Mouse (Mus musculus) R1 (cell line): ENCODE data around the gene Sh3bp5l.
"Not testable (repeated sequence)": the region's sequence is repeated elsewhere in the genome, so short reads cannot be mapped to it uniquely, and the experiment has no call there.

Experiments
- DNase-seq: peaks from one replicate; pipeline ENCODE4 v3.0.0-alpha.2; 2018; ENCODE audit warnings: low read depth, low spot score

The Sh3bp5l gene

GRCm38 (mm10) chr11:58322824-58323569 lies 7.5 kb upstream of the Sh3bp5l start:
- peak; percentile 92 for DNase-seq

DNA sequence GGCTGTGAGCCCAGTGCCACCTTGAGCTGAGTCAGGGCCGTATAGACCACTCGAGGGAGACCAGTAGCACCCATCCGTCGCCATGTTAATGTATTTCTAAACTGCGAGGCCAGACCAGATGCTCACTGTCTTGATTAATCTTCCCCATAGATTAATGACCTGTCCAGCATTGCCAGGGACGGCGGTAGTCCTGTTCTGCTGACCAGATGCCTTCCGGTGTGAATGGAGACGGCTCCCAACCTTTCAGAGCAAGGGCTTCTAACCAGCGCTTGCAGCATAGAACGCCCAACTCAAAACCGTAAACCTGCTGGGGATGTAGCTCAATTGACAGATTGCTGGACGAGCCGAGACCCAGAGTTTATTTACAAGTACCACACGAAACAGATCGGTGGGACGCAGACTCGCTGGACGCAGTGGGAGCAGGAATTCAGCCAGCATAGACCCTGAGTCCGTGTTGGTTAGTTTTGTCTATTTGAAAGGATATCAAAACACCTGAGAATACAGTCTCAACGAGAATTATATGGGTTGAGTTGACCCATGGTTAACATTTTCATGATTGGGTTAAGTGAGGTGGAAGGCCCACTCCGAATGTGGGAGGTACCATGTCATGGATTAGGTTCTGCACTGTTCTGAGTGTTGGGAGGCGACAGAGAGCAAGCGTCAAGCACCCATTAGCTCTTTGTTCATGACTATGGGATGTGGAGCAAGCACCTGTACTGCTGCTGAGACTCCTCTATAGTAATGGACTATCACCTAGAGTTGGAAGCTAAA lies 6.8 kb upstream of the Sh3bp5l start:
- DNase-seq, result no peak

DNA sequence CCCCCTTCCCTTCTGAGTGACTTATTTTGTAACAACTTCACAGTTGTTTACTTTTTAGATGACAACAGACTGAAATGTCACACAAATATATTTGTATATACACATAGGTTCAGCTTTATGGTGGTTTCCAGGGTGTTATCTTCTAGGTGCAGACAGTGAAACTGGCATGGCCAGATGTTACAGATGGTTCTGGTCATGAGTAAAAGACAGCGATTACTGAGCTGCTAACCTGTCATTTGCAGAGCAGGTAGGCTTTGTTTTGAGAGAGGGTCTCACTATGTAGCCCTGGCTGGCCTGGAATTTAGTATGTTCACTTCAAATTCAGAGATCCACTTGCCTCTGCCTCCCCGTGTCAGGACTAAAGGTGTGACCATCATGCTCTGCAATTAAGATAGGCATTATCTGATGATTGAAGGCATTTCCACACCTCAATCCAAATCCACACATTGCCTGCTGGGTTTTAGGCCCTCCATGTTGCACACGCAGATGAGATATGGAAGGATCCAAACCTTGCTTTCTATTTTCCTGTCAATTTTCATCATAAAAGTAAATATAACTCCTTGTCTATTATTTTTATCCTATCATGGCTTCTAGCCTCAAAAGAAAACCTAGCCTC lies 5.8 kb upstream of the Sh3bp5l start:
- no peak for DNase-seq

DNA sequence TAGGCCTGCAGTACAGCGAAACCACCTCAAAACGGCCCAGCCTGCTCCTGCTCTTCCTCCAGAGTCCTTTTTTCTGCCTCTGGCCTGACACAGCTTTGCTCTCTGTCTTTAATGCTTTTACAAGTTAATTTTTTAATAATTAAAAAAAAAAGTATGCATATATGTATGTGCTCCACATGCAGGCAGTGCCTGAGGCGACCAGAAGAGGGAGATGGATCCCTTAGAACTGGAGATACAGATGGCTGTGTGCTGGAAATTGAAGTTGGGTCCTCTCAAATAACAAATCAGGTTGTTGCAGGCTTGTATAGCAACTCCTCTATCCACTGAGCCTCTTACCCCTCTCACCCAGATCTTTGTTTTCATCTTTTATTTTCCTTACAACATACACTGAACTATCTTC lies 3.7 kb upstream of the Sh3bp5l start:
- peak; percentile 56 for DNase-seq

GRCm38 (mm10) chr11:58329906-58330275 lies 633 bp upstream of the Sh3bp5l start:
- DNase-seq, result peak; percentile 70

DNA sequence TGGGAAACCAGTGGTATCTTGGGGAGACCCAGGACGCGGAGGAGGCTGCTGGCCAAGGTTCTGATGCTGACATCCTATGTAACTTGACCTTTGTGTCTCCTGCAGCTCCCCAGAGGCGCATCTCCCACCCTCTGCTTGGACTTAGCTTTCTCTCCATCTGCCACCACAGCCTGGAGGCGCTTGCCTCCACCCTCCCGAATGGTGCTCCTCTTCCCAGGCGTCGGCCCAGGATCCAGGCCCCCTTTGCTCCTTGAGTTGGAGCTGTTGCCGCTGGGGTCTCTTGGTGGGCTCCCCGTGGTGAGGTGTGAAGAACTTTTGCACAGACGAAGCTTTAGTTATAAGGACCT lies 598 bp downstream of the Sh3bp5l start:
- DNase-seq, result no peak

DNA sequence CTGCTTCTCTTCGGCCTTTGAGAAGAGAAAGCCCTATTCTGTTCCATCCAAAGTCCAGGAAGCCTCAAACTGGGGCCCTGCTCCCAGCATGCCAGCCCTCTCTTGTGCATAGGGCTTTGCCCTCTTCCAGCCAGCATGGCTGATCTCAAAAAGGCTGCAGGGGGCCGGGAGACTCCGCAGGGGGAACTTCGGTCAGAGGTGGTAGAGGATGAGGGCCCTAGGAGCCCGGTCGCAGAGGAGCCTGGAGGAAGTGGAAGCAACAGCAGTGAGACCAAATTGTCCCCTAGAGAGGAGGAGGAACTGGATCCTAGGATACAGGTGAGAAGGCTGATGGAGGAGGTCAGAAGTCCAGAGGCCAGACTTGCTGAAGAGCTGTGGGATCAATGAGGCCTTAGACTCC lies 1.0 kb downstream of the Sh3bp5l start:
- no peak for DNase-seq

- no peak for DNase-seq
These were observed 4.2 kb downstream of the Sh3bp5l start for GRCm38 (mm10) chr11:58334746-58335145.

- DNase-seq, result no peak
These were observed 16.2 kb downstream of the Sh3bp5l start for GRCm38 (mm10) chr11:58346745-58347144.

GRCm38 (mm10) chr11:58350628-58351027 lies 20.1 kb downstream of the Sh3bp5l start:
- peak; percentile 76 for DNase-seq

- no peak for DNase-seq
These were observed 20.7 kb downstream of the Sh3bp5l start for GRCm38 (mm10) chr11:58351179-58351578.

DNA sequence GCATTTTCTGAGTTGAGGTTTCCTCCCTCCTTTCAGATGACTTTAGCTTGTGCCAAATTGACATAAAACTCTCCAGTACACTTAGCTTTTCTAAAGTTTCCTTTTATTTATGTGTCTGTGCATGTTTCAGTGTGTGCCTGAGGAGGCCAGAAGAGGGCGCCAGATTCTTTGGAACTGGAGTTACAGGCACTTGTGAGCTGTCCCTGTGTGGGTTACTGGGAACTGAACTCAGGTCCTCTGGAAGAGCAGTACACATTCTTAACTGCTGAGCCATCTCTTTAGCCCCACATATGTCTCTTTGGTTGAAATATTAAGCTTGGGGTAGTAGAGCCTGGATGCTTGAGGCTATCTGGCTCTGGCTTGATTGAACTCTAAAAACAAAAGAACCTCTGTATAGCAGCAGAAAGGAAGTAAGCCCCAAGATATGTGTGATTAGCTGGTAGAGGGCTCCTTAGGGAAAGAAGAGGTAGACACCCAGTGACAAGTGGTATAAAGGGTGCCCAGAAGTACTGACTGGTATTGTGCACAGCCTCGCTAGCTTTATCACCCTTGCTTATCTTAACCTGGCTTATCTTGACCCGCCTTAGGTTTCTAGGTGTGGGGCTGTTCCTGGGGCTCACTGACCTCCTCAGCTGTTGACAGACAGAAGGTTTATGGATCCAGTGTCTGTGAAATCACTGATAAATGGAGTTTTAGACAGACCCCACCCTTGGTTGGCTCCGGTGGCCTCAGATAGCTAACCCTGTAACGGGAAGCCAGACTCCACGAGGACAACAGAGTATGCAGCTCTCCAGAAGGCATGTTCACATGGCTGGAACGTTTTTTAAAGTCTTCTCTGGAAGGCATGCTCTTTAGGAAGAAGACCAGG lies 22.4 kb downstream of the Sh3bp5l start:
- DNase-seq, result peak; percentile 69

GRCm38 (mm10) chr11:58353709-58354108 lies 23.2 kb downstream of the Sh3bp5l start:
- no peak for DNase-seq

DNA sequence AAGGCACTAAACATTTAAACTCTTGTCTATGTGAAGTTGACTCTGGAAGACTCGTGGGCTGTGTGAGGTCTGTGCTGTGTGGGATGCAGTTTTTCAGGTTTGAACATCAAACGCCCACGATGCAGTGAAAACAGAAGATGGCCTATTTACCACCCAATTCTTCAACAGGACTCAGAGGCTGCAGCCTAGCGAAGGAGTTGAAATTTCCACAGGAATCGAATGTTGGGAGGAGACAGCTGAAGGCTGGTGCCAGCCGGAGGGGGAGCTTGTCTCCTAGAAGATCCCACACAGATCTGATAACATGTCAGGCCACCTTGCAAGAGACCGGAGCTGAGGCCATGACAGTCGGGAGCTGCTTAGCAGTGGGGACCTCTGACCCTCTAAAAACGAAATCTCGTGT lies 24.0 kb downstream of the Sh3bp5l start:
- DNase-seq, result no peak

DNA sequence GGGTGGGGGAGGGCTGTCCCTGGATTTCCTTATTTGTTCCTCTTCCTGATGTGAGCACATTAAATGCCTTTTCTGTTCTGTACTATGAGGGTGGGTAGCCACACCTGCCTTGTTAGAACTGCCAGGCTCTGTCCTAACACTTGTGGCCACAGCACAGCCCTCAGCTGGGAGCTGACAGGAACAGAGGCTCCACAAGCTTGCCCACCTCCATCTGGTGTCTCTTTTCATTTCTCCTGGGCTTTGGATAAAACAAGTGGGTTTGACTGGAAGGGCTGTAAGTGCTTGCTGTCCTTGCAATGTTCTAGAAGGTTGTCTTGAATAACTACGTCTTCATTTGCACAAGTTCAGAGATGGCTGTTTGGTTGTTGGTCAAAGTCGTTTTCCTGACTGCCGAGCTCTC lies 24.4 kb downstream of the Sh3bp5l start:
- no peak for DNase-seq

- DNase-seq, result no peak
These were observed 26.5 kb downstream of the Sh3bp5l start for GRCm38 (mm10) chr11:58357042-58357441.

DNA sequence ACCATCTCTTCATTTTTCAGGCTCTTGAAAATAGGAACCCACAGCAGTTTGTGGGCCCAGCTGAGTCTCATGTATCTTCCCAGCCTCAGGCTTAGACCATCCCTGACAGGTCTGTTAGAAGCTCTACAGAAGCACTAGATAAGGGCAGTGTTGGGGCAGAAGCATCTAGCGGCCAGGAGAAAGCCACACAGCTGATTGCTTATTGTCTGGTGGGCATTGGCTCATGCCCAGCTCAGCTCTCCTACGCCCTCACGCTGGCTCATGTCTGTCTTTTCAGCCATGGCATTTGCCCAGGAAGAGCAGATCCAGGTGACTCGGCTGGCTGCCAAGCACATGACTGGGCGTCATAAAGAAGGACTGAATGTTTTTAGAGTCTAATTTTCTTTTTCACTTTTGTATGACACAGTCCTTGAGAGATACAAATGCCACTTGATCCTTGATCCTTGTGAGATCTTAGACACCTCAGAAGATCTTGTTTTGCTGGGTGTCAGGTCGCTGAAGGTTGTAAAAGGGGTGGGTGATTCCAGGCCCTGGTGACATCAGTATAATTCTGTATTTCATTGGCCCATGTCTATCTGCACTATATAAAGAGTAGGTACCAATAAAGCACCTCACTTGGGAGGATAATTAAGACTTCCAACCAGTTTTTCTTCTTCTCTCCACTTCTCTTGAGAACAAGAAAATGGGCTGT lies 27.5 kb downstream of the Sh3bp5l start:
- DNase-seq, result no peak

- DNase-seq, result not testable (repeated sequence)
These were observed 32.0 kb downstream of the Sh3bp5l start for GRCm38 (mm10) chr11:58362562-58362961.

DNA sequence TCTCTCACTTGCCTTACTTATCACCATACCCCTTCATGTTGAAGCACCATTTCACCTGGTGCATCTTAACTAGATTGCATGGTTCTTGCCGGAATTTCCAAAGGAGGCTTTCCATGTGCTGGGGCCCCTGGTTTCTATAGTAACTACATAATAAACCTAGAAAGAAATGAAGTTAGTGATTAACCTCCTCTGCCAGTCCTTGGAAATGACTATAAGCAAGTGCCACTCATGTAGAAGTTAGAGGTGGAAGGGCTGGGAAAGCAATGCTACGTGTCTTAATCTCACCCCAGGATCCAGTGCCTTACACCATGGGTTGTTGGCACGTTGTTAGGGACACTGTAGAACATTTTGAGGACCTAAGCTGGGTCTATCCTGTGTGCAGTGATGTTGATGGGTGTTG lies 33.9 kb downstream of the Sh3bp5l start:
- no peak for DNase-seq

GRCm38 (mm10) chr11:58366191-58366590 lies 35.7 kb downstream of the Sh3bp5l start:
- not testable (repeated sequence) for DNase-seq

DNA sequence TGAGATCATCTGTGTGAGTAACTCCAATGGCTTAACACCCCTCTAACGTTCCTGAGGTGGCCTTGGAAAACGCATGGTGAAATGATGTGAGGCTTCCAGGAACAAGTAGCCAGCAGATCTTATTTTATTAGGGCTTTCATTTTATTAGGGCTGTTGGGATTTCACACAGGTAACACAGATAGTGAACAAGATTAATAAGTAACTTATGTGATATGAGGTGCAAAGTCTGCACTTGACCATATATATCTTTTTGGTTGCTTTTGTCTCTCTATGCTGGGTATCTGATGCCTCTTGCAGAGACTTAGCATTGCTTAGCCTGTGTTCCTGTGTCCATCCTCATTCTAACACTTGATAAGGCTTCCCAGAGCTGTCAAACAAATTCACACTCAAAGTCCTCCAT lies 46.7 kb downstream of the Sh3bp5l start:
- no peak for DNase-seq
